Mouse (Mus musculus): ENCODE results near the gene Fgr.
A peak's percentile ranks its signal among the peaks of the same experiment; 100 is the strongest.

Gene Fgr

DNA sequence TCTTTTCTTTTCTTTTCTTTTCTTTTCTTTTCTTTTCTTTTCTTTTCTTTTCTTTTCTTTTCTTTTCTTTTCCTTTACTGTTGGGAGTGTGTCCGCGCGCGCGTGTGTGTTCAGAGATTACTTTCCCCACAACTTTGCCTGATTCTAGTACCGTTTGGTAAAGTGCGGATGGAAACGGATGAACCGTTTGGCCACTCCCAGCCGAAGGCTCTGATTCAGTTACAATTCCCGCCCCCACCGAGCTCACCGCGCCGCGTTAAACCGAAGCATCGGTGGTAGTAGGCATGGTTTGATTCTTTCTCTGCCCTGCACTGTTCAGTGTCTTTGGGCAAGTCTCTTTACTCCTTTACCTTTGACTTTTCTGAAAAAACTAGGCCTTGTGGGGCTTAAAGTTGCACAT lies 65.9 kb downstream of the Fgr start:
- DNase-seq: no peak

- DNase-seq: no peak
These were observed 66.5 kb downstream of the Fgr start for GRCm38 (mm10) chr4:133040241-133040904.

DNA sequence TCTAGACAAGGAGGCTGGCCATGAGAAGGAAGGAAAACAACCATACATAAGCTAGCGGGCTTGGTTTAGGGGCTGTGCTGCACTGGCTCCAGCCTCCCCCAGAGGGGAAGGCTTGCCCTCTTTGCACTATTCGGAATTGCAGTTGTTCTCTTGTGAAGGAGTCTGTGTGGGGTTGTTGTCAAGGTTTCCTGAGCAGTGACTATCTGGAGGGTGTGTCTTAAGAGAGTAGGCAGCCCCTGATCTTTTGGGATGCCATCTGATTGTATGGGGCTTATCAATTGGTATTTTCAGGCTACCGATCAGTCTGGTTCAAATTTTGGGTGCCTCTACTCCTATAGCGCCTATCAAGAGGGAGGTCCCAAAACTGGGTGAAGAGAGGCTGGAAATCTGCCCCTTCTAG lies 68.3 kb downstream of the Fgr start:
- DNase-seq: no peak

DNA sequence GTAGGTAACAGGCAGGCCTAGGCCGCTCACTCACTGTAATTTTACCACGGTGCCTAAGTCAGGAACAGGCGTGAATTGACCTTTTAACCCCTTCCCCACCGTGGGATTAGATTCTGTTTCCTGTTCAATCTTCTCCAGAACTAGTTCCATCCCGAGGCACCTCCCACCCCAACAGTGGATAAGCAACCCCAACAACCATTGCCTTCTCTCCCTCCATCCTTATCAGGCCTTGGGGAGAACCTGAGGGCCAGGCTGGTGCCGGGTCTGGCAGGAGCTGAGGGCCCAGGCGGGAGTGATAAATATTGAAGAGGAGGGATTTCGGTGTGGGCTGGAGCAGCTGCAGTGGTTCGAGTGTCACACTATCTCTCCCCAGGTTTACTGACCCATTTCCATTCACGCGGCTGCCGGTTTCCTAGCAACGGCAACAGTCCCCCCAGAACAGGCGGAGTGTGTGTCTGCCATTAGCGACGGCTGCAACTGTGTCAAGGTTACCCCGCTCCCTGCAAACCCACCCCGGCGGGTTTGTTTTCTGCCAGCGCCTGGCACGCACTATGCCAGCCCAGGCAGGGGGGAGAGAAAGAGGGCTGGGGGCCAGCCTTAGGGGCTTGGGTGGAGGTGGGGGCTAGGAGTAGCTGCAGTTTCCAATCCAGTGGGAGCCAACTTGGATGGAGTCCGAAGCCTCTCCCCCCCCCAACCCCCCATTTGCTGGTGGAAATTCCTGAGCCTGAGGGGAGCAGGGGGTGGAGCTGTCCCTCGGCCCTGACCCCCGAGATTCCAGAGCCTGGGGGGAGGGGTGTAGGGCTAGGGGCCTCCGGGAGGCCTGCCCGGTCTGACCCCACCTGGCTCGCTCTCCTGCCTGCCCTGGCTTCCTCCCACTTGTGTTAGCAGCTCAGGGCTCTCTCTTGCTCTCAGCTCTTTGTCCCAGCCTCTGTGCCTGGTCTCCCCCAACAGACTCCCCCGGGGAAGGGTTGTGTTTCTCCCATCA lies 69.0 kb downstream of the Fgr start:
- no peak for DNase-seq

GRCm38 (mm10) chr4:133043798-133044646 lies 70.1 kb downstream of the Fgr start:
- DNase-seq: peak; percentile 52

GRCm38 (mm10) chr4:133044647-133045094 lies 70.8 kb downstream of the Fgr start:
- DNase-seq: no peak

GRCm38 (mm10) chr4:133045771-133046474 lies 72.0 kb downstream of the Fgr start:
- DNase-seq: peak; percentile 68

GRCm38 (mm10) chr4:133046691-133047352 lies 72.9 kb downstream of the Fgr start:
- no peak for DNase-seq

DNA sequence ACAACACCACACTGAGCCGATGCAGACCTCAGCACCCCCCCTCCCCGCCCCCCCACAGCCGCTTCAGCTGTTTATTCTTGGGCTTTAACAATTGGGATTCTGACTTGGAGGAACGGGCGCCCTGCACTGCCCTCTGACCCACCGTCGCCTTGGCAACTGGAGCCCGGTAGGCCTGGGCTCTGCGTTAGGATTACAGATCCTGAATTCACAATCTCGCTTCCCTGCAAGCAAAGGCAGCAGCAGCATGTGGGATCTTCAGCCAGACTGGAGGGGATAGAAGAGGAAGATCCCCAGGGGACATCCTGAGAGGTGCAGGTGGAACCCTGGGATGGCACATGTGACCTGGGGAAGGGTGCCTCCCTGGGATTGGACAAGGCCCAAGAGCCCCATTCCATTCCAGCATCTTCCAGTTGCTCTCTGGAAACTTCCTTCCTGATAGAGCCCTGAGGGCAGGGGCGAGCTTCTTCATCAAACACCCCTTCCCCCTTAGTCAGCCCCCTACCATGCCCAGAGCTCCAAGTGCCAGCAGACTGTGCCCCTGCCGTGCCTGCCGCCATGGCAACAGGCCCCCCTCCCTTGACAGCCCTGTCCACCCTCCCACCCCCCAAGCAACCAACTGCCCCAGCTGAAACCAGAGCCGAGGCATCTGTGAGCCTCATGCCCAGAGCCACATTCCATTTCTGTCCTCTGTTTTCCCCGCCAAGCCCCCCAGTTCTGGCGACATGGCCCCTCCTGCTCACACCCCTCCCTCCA lies 73.6 kb downstream of the Fgr start:
- no peak for DNase-seq

GRCm38 (mm10) chr4:133049071-133049920 lies 75.4 kb downstream of the Fgr start:
- no peak for DNase-seq

- DNase-seq: no peak
These were observed 76.4 kb downstream of the Fgr start for GRCm38 (mm10) chr4:133050196-133050836.

GRCm38 (mm10) chr4:133050837-133051549 lies 77.1 kb downstream of the Fgr start:
- no peak for DNase-seq

DNA sequence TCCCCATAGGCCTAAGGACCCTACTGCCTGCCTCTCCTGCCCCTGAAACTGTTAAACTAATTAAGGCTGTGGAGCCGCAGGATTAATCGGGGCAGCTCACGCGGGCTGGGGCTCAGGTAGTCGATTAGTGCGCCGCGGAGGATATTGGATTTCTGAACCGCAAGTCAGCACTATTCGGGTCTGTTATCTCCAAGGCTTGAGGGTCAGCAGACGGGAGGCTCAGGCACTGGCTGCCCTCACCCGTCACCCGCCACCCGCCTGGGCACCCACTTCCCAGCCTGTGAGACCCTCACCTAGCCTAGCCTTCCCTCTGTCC lies 77.6 kb downstream of the Fgr start:
- DNase-seq: no peak

Data from lung, postnatal 14 days (tissue).